Mouse (Mus musculus) small intestine, adult 2 months (tissue): ENCODE results near the gene Fam135a. TPM values are rescaled to one million over a fixed set of nuclear protein-coding genes. Genes with fewer than 3 reads are reported as not detected.

Experiments used
- H3K27ac ChIP-seq: fragments of 200-500 bp; 2 replicates; pipeline ENCODE4 v1.5.1; 2012; ENCODE audit warnings: low read depth, low read length, control low read depth, inconsistent platforms; ENCODE audit not compliant: insufficient read depth
- H3K27me3 ChIP-seq: fragments of 200-500 bp; 2 replicates; pipeline ENCODE4 v1.6.1; 2012; ENCODE audit warnings: mild to moderate bottlenecking, moderate library complexity, low read length, inconsistent platforms; ENCODE audit not compliant: control insufficient read depth, insufficient read depth
- H3K36me3 ChIP-seq: fragments of 200-500 bp; 2 replicates; pipeline ENCODE4 v1.6.1; 2012; ENCODE audit warnings: mild to moderate bottlenecking, low read length, control low read depth, inconsistent platforms; ENCODE audit not compliant: control insufficient read depth, insufficient read depth
- H3K4me1 ChIP-seq: fragments of 200-500 bp; 2 replicates; pipeline ENCODE4 v1.6.1; 2012; ENCODE audit warnings: low read length, inconsistent platforms, mixed read lengths; ENCODE audit not compliant: control insufficient read depth, insufficient read depth, insufficient read length
- H3K4me3 ChIP-seq: fragments of 200-500 bp; 2 replicates; pipeline ENCODE4 v1.5.1; 2012; ENCODE audit warnings: low read depth, mild to moderate bottlenecking, control low read depth, inconsistent platforms, low read length, moderate library complexity
- CTCF ChIP-seq: fragments of 200-500 bp; IDR thresholded peaks from 2 replicates; pipeline ENCODE4 v1.5.1; 2012; ENCODE audit warnings: low read depth, mild to moderate bottlenecking, control low read depth, inconsistent platforms, low read length, moderate library complexity, mixed read lengths; ENCODE audit not compliant: insufficient replicate concordance, insufficient read length; ENCODE audit errors: extremely low read depth
- POLR2A ChIP-seq: fragments of 200-500 bp; IDR thresholded peaks from 2 replicates; pipeline ENCODE4 v1.6.1; 2012; ENCODE audit warnings: low read depth, mild to moderate bottlenecking, control low read depth, inconsistent platforms, low read length, moderate library complexity
- WGBS: fragments of 180-500 bp; shearing (Covaris S2); methylation state at CpG from one replicate; pipeline ENCODE4 v1.1.7; 2018; 5-methylcytosine and 5-hydroxymethylcytosine counted together
- polyA plus RNA-seq: library from polyadenylated mRNA; depleted of rRNA; stranded (reverse); fragments of >200 nt; gene quantifications from 2 replicates; pipeline ENCODE4 v1.2.3, GENCODE M21; 2012; rRNA removed

The Fam135a gene
- polyA plus RNA-seq: 2.7 and 6.7 TPM in 2 replicates

- WGBS: under 1% methylated on average over 88 of the region's 88 CpGs
- peak within 1 kb of the TSS; percentile 75 for H3K4me3 ChIP-seq
- H3K36me3 ChIP-seq: no peaks in the 10 kb centered on the region
- peaks cover 8% of the 10 kb centered on the region for H3K4me1 ChIP-seq
- peak within 1 kb of the TSS; percentile 74 for H3K27ac ChIP-seq
- no peaks in the 10 kb centered on the region for H3K27me3 ChIP-seq
- TF ChIP-seq POLR2A: peak; percentile 48; the same call in 1 of the 2 replicates
- no peak for TF ChIP-seq CTCF
Observed at GRCm38 (mm10) chr1:24099926-24100869, at the start of gene Fam135a. Gene Fam135a (minus strand): TSS chr1:24100341.

GRCm38 (mm10) chr1:24143504-24143903 lies 43.4 kb upstream of the Fam135a start:
- WGBS: 80% methylated on average over 8 of the region's 8 CpGs
- Histone ChIP-seq H3K4me3 (no peak overlapping the region), H3K27ac (no peak overlapping the region), H3K4me1 (no peaks in the 10 kb centered on the region), H3K36me3 (no peaks in the 10 kb centered on the region), H3K27me3 (no peaks in the 10 kb centered on the region; the same call in 1 of the 2 replicates)
- no peak for TF ChIP-seq CTCF
- TF ChIP-seq POLR2A: no peak

- H3K4me3 ChIP-seq: no peak overlapping the region
- no peaks in the 10 kb centered on the region for H3K4me1 ChIP-seq
- no peaks in the 10 kb centered on the region for H3K36me3 ChIP-seq
- WGBS: 72% methylated on average over 6 of the region's 6 CpGs
- TF ChIP-seq CTCF (no peak), POLR2A (no peak)
- H3K27ac ChIP-seq: no peak overlapping the region
- H3K27me3 ChIP-seq: no peaks in the 10 kb centered on the region; the same call in 1 of the 2 replicates
Observed at GRCm38 (mm10) chr1:24140555-24140954, 40.4 kb upstream of the Fam135a start.

GRCm38 (mm10) chr1:24137133-24137532 lies 37.0 kb upstream of the Fam135a start:
- H3K4me3 ChIP-seq: no peak overlapping the region
- H3K36me3 ChIP-seq: no peaks in the 10 kb centered on the region
- peak; percentile 82; the same call in 1 of the 2 replicates for TF ChIP-seq CTCF
- TF ChIP-seq POLR2A: no peak
- no peak overlapping the region for H3K27ac ChIP-seq
- WGBS: 5% methylated on average over 3 of the region's 3 CpGs
- no peaks in the 10 kb centered on the region; the same call in 1 of the 2 replicates for H3K27me3 ChIP-seq
- no peaks in the 10 kb centered on the region; the same call in 1 of the 2 replicates for H3K4me1 ChIP-seq

- no peak for TF ChIP-seq CTCF
- TF ChIP-seq POLR2A: no peak
- WGBS: 0% methylated on average over 1 of the region's 1 CpGs
- H3K27ac ChIP-seq: no peak overlapping the region
- no peaks in the 10 kb centered on the region; the same call in 1 of the 2 replicates for H3K4me1 ChIP-seq
- H3K36me3 ChIP-seq: no peaks in the 10 kb centered on the region
- H3K4me3 ChIP-seq: no peak overlapping the region
- no peaks in the 10 kb centered on the region for H3K27me3 ChIP-seq
Observed at GRCm38 (mm10) chr1:24134792-24135191, 34.7 kb upstream of the Fam135a start.

GRCm38 (mm10) chr1:24133853-24134252 lies 33.7 kb upstream of the Fam135a start:
- H3K27ac ChIP-seq: no peak overlapping the region
- no peaks in the 10 kb centered on the region; the same call in 1 of the 2 replicates for H3K4me1 ChIP-seq
- TF ChIP-seq POLR2A (no peak), CTCF (no peak)
- WGBS: 67% methylated on average over 19 of the region's 19 CpGs
- no peak overlapping the region for H3K4me3 ChIP-seq
- no peaks in the 10 kb centered on the region for H3K36me3 ChIP-seq
- no peaks in the 10 kb centered on the region for H3K27me3 ChIP-seq

- no peak for TF ChIP-seq CTCF
- Histone ChIP-seq H3K27me3 (no peaks in the 10 kb centered on the region; the same call in 1 of the 2 replicates), H3K27ac (no peak overlapping the region), H3K4me3 (no peak overlapping the region), H3K4me1 (no peaks in the 10 kb centered on the region), H3K36me3 (no peaks in the 10 kb centered on the region)
- WGBS: 45% methylated on average over 6 of the region's 6 CpGs
Observed at GRCm38 (mm10) chr1:24127866-24128265, 27.7 kb upstream of the Fam135a start.
